Mouse (Mus musculus): ENCODE measurements around the gene Celf3.
A peak's percentile ranks its signal among the peaks of the same experiment; 100 is the strongest.

- TF ChIP-seq POLR2A (IDR thresholded peaks at IDR 0.05; ENCODE audit: borderline replicate concordance, insufficient read depth, low read length), result no peak
- peak; percentile 40; the same call in 1 of the 2 replicates for TF ChIP-seq CTCF (IDR thresholded peaks at IDR 0.05; ENCODE audit: borderline replicate concordance, insufficient read depth, low read depth, low read length)
Measured at GRCm38 (mm10) chr3:94533968-94534367, 55.9 kb downstream of the Celf3 start.

Data from cerebellum, adult 2 months (tissue).